Mouse (Mus musculus) forebrain, embryonic 10.5 days (tissue): ENCODE results near the gene Cog3. TPM values are rescaled to one million over a fixed set of nuclear protein-coding genes. Genes with fewer than 3 reads are reported as not detected.

Experiments
- DNase-seq: peaks from one replicate; pipeline ENCODE4 v3.0.0-alpha.2; 2017; ENCODE audit warnings: low spot score; ENCODE audit errors: extremely low spot score
- H3K27ac ChIP-seq: fragments of 300-500 bp; sonication (generic); 2 replicates; pipeline ENCODE4 v1.5.1; 2016; ENCODE audit warnings: mild to moderate bottlenecking
- H3K27me3 ChIP-seq: fragments of 300-500 bp; sonication (generic); 2 replicates; pipeline ENCODE4 v1.6.1; 2016; ENCODE audit warnings: mild to moderate bottlenecking; ENCODE audit not compliant: poor library complexity, severe bottlenecking
- H3K36me3 ChIP-seq: fragments of 300-500 bp; sonication (generic); replicated peaks from 2 replicates; pipeline ENCODE4 v1.6.1; 2016; ENCODE audit warnings: mild to moderate bottlenecking, moderate library complexity
- H3K4me1 ChIP-seq: fragments of 300-500 bp; sonication (generic); 2 replicates; pipeline ENCODE4 v1.6.1; 2016
- H3K4me3 ChIP-seq: fragments of 300-500 bp; sonication (generic); 2 replicates; pipeline ENCODE4 v1.5.1; 2016; ENCODE audit warnings: mild to moderate bottlenecking, moderate library complexity
- H3K9me3 ChIP-seq: fragments of 300-500 bp; sonication (generic); 2 replicates; pipeline ENCODE4 v1.6.1; 2016; ENCODE audit warnings: mild to moderate bottlenecking, moderate library complexity
- WGBS: fragments of 180-500 bp; shearing (Covaris S2); methylation state at CpG from one replicate; pipeline ENCODE4 v1.1.7; 2016; 5-methylcytosine and 5-hydroxymethylcytosine counted together
- polyA plus RNA-seq: library from polyadenylated mRNA; unstranded; fragments of >200 nt; fragmentation: Nextera tagmentation; extraction: Ambion mirVana; gene quantifications from 2 replicates; pipeline ENCODE4 v1.2.1, GENCODE M21; 2016

The Cog3 gene
- polyA plus RNA-seq, 1 experiment from 2014 or later = 18.6 TPM

DNA sequence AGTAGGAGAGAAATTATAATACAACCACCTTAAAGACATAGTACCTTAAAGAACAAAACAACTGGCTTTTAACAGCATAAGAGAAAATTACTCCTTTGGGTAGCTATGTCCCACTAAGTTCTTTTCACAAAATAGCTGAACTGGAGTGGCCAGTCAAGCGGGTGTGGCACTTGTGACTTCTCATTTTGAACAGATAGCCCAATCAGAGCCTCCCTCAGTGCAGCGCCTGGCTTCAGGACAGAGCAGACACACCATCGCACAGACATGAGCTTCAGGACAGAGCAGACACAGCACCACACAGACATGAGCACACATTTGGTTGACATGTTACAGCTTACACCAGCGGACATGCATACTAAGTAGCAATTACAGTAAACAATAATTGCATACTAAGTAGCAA is 3.3 kb downstream of the Cog3 start:
- Histone ChIP-seq H3K27ac (no peak overlapping the region), H3K27me3 (peaks cover 3% of the 10 kb centered on the region; the same call in 1 of the 2 replicates), H3K36me3 (peaks cover 13% of the 10 kb centered on the region), H3K4me1 (peaks cover 22% of the 10 kb centered on the region), H3K4me3 (no peak overlapping the region), H3K9me3 (no peaks in the 10 kb centered on the region)
- 86% methylated on average over 4 of the region's 4 CpGs for WGBS
- no peak for DNase-seq

- no peak overlapping the region for H3K27ac ChIP-seq
- H3K9me3 ChIP-seq = no peaks in the 10 kb centered on the region
- 94% methylated on average over 4 of the region's 4 CpGs for WGBS
- no peak for DNase-seq
- H3K36me3 ChIP-seq = peaks cover 30% of the 10 kb centered on the region
- no peak overlapping the region for H3K4me3 ChIP-seq
- H3K4me1 ChIP-seq = peaks cover 22% of the 10 kb centered on the region
- no peaks in the 10 kb centered on the region for H3K27me3 ChIP-seq
These were observed 5.2 kb downstream of the Cog3 start for GRCm38 (mm10) chr14:75749123-75749522.

DNA sequence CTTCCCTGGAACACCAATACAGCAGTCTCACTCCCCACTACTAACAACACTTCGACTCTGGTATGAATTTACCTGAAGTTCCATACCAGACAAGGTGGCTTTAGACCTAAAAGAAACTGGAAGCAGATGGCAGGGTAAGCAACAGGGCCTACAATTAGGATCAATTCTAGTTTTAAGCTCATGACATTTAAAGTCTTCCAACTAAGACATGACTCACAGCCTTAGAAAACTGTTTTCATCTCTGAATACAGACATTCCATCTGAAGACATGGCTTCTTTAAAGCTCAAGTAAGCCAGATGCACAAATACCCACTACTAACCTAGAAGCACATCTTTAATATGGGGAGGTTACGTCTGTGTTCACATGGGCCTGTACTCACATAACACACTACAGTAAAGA is 6.4 kb downstream of the Cog3 start:
- H3K27ac ChIP-seq = no peak overlapping the region
- 91% methylated on average over 2 of the region's 2 CpGs for WGBS
- H3K36me3 ChIP-seq = peaks cover 34% of the 10 kb centered on the region
- no peak for DNase-seq
- H3K27me3 ChIP-seq = no peaks in the 10 kb centered on the region
- H3K4me1 ChIP-seq = peaks cover 10% of the 10 kb centered on the region
- H3K4me3 ChIP-seq = no peak overlapping the region
- no peaks in the 10 kb centered on the region for H3K9me3 ChIP-seq

DNA sequence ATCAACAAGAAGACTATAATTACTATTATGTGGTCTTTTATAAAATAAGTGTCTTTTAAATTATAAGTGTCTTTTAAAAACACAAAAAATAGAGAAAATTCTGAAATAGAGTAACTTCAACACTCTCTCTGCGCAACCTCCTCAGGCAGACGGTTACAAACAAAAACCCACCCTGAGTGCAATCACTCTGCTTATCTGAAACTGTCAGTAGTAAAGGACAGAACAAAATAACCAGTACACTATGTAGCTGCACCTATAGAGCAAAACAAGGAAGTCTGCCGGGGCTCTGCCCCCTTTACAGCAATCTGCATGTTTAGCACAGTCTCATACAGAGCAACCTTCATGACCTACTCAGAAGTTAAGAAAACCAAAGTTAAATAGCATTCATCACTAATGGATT is 12.4 kb downstream of the Cog3 start:
- no peaks in the 10 kb centered on the region for H3K9me3 ChIP-seq
- H3K36me3 ChIP-seq = peaks cover 73% of the 10 kb centered on the region
- H3K4me3 ChIP-seq = no peak overlapping the region
- DNase-seq = no peak
- no peak overlapping the region for H3K27ac ChIP-seq
- H3K27me3 ChIP-seq = no peaks in the 10 kb centered on the region
- 95% methylated on average over 3 of the region's 3 CpGs for WGBS
- no peaks in the 10 kb centered on the region for H3K4me1 ChIP-seq

DNA sequence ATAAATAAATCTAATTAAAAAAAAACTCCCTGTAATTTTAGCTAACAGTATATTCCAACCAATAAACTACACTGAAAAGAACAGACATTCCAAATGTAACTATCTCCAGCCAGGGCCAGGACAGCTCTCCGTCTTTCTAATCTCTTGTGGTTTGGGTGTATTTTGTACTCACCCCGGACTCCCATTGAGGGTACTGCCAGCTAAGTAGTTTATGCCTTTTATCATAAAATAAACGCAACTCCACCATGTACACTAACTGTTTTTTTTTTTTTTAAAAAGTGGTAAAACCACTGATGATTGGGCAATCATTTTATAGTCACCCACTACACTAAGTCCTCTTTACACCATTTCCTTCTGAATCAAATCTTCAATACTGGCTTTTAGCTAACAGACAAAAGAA is 18.7 kb downstream of the Cog3 start:
- no peak overlapping the region for H3K27ac ChIP-seq
- H3K4me3 ChIP-seq = no peak overlapping the region
- H3K36me3 ChIP-seq = peaks cover 93% of the 10 kb centered on the region
- no peaks in the 10 kb centered on the region for H3K4me1 ChIP-seq
- no peak for DNase-seq
- no peaks in the 10 kb centered on the region for H3K27me3 ChIP-seq
- no peaks in the 10 kb centered on the region for H3K9me3 ChIP-seq
- WGBS = 95% methylated on average over 3 of the region's 3 CpGs

DNA sequence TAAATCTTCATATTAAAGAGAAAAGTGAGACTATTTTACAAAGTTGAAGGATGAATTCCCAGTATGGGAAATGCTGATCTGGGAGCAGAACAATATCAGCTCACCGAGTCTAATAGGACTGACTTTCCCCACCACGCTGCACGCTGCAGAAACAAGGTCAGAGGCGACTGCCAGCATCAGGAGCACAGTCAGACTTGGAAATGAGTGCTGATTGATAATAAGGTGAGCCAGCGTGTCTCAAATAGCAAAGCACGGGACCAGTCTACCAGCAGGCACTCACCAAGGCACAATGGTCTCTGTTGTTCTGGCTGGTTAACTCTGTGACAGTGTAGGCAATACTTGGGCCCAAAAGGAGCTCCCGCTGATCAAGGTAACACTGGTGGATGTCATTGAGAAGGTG is 21.7 kb downstream of the Cog3 start:
- Histone ChIP-seq H3K4me3 (no peak overlapping the region), H3K9me3 (no peaks in the 10 kb centered on the region), H3K4me1 (no peaks in the 10 kb centered on the region), H3K27me3 (no peaks in the 10 kb centered on the region), H3K27ac (no peak overlapping the region), H3K36me3 (peaks cover 98% of the 10 kb centered on the region)
- WGBS = 93% methylated on average over 7 of the region's 7 CpGs
- no peak for DNase-seq

DNA sequence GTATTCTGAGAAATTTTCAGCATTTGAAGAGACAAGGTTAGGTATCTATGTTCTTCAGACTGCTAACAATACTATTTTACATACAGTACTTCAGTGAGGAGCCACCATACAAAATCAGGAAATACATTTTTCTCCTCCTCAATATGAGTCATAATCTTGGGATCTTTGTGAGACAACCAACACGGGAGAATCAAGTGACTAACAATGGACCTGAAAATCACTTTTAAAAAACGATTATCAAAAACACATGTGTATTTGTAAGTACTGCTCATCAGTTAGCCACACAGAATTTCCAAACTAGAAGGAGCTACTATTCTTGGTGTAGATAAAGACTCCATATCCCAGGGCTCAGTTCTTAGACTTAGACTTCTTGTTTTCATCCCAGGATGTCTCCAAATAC is 23.0 kb downstream of the Cog3 start:
- Histone ChIP-seq H3K36me3 (peaks cover 98% of the 10 kb centered on the region), H3K4me3 (no peak overlapping the region), H3K27ac (no peak overlapping the region), H3K4me1 (no peaks in the 10 kb centered on the region), H3K27me3 (no peaks in the 10 kb centered on the region), H3K9me3 (no peaks in the 10 kb centered on the region)
- WGBS = 85% methylated on average over 2 of the region's 2 CpGs
- DNase-seq = no peak

DNA sequence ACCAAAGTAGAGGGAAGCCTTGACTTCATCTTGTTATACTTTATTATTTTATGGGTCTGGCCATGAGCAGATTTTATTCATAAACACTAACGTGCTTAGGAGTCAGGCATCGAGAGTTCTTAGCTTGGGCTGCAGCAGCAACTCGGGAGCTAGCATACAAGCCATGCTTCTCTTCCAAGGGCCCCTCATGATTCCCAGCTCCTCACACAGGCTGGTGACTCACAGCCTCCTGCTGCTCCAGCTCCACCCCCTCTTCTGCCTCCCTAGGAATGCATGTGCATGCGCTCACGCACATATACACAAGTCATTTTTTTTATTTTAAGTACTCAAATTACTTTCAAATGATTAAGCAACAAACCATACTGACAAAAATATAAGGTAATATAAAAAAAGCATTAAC is 26.2 kb downstream of the Cog3 start:
- Histone ChIP-seq H3K4me1 (no peaks in the 10 kb centered on the region), H3K36me3 (peaks cover 89% of the 10 kb centered on the region), H3K27me3 (no peaks in the 10 kb centered on the region), H3K9me3 (no peaks in the 10 kb centered on the region), H3K4me3 (no peak overlapping the region), H3K27ac (no peak overlapping the region)
- WGBS = 91% methylated on average over 5 of the region's 5 CpGs
- DNase-seq = no peak

GRCm38 (mm10) chr14:75727046-75727445 is 27.3 kb downstream of the Cog3 start:
- DNase-seq = no peak
- WGBS = 79% methylated on average over 4 of the region's 4 CpGs
- peaks cover 89% of the 10 kb centered on the region for H3K36me3 ChIP-seq
- H3K9me3 ChIP-seq = no peaks in the 10 kb centered on the region
- no peaks in the 10 kb centered on the region for H3K27me3 ChIP-seq
- H3K27ac ChIP-seq = no peak overlapping the region
- no peak overlapping the region for H3K4me3 ChIP-seq
- no peaks in the 10 kb centered on the region for H3K4me1 ChIP-seq

DNA sequence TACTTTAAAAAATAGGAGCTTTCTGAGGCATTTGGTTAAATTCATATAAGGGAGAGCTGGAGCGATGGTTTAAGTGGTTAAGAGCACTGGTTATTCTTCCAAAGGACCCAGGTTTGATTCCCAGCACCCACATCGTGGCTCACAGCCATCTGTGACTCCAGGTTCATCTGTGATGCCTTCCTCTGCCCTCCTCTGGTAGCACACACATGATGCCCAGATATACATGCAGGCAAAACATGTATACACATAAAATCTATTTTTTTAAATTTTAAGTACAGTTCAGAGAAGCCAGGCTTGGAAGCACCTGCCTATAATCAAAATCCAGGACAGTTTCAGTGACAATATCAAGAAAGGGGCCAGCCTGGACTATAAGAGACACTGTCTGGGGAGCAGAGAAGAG is 31.5 kb downstream of the Cog3 start:
- Histone ChIP-seq H3K27me3 (no peaks in the 10 kb centered on the region), H3K4me1 (no peaks in the 10 kb centered on the region), H3K4me3 (no peak overlapping the region), H3K36me3 (peaks cover 89% of the 10 kb centered on the region), H3K27ac (no peak overlapping the region), H3K9me3 (no peaks in the 10 kb centered on the region)
- WGBS = 93% methylated on average over 2 of the region's 2 CpGs
- DNase-seq = no peak

DNA sequence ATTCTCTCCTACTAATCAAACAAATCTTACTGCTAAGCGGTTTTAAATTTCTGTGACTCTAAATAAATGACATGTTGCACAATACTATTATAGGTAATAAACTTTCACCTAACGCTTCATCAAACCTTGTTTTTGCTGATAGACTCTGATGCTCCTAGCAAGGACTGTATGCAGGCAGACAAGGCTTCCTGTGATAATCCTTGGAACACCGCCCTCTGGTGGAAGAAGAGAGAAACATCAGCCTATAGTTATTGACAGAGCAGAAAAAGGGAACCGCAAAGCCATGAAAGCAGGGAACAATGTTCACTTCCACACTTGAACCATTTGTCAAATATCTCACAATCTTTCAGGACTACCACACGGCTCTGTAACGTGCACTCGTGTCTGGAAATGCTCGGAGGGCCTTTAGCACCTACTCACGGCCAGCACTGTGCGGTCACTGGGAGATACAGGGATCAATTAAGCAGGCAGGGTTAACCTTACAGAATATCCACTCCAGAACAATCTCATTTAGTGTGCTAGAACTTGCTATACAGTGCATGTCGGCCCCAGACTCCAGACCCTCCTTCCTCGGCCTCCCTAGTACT is 32.2 kb downstream of the Cog3 start:
- peak; percentile 51 for DNase-seq
- Histone ChIP-seq H3K36me3 (peaks cover 88% of the 10 kb centered on the region), H3K9me3 (no peaks in the 10 kb centered on the region), H3K4me3 (no peak overlapping the region), H3K27me3 (no peaks in the 10 kb centered on the region), H3K4me1 (no peaks in the 10 kb centered on the region), H3K27ac (no peak overlapping the region)
- WGBS = 62% methylated on average over 12 of the region's 12 CpGs

DNA sequence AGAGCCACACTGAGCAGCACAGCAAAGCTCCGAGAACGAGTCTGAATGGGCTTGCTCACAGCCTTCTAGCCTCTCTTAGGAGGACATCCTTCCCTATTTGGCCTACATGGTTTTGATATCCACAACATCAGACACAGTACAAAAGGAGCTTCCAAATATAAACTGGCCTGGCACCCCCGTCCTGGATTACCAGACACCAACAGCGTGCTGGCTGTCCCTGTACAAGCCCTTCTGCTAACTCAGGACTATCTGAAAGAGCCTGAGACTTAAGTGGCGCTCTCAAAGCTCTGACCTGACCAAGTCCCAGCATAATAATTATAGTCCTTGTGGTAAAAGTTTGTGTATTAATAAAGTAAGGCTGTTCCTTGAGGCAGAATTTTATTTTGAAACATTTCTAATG is 34.2 kb downstream of the Cog3 start:
- no peak for DNase-seq

GRCm38 (mm10) chr14:75716410-75716809 is 37.9 kb downstream of the Cog3 start:
- H3K36me3 ChIP-seq = peaks cover 95% of the 10 kb centered on the region
- DNase-seq = no peak
- H3K4me3 ChIP-seq = no peak overlapping the region
- no peak overlapping the region for H3K27ac ChIP-seq
- no peaks in the 10 kb centered on the region for H3K4me1 ChIP-seq
- H3K9me3 ChIP-seq = no peaks in the 10 kb centered on the region
- 95% methylated on average over 4 of the region's 4 CpGs for WGBS
- H3K27me3 ChIP-seq = no peaks in the 10 kb centered on the region

More for the DNA sequence above, 34.2 kb downstream of the Cog3 start:
- Histone ChIP-seq H3K36me3 (peaks cover 91% of the 10 kb centered on the region), H3K4me3 (no peak overlapping the region), H3K27ac (no peak overlapping the region), H3K4me1 (no peaks in the 10 kb centered on the region), H3K9me3 (no peaks in the 10 kb centered on the region), H3K27me3 (no peaks in the 10 kb centered on the region)
- 93% methylated on average over 5 of the region's 5 CpGs for WGBS

DNA sequence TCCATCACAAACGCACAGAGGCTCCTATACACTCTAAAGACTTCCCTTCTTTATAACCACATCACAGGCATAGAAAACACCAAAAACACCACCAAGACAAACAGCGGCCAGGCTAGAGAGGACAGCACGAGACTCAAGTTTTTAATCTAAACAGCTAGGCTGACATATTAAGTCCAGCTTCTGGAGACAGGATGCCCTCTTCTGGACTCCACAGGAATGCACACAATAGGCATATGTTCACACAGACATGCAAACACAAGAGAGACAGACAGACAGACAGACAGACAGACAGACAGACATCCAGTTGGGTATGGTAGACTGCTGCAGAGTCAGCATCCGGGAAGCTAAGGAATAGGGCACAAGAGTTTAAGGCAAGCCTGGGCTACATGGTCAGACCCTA is 40.7 kb downstream of the Cog3 start:
- Histone ChIP-seq H3K36me3 (peaks cover 93% of the 10 kb centered on the region), H3K4me3 (no peak overlapping the region), H3K4me1 (no peaks in the 10 kb centered on the region), H3K27ac (no peak overlapping the region), H3K27me3 (no peaks in the 10 kb centered on the region), H3K9me3 (no peaks in the 10 kb centered on the region)
- 87% methylated on average over 4 of the region's 4 CpGs for WGBS
- no peak for DNase-seq
